Mouse (Mus musculus) embryo, embryonic 10.5 days (tissue): ENCODE measurements around the gene Hmgcs1.
"Not testable (repeated sequence)": the region's sequence is repeated elsewhere in the genome, so short reads cannot be mapped to it uniquely, and the experiment has no call there.

ENCODE experiments used
- DNase-seq: peaks from one replicate; pipeline ENCODE4 v3.0.0-alpha.2; 2015; ENCODE audit warnings: low spot score

Hmgcs1 gene

GRCm38 (mm10) chr13:119706278-119706880 is 16.2 kb downstream of the Hmgcs1 start:
- not testable (repeated sequence) for DNase-seq

GRCm38 (mm10) chr13:119706953-119707352 is 16.8 kb downstream of the Hmgcs1 start:
- no peak for DNase-seq

- DNase-seq = no peak
Observed at GRCm38 (mm10) chr13:119707906-119708305, 17.7 kb downstream of the Hmgcs1 start.

- DNase-seq = no peak
Observed at GRCm38 (mm10) chr13:119708941-119709340, 18.8 kb downstream of the Hmgcs1 start.

- no peak for DNase-seq
Observed at GRCm38 (mm10) chr13:119709388-119710267, 19.4 kb downstream of the Hmgcs1 start.

GRCm38 (mm10) chr13:119710268-119710610 is 20.1 kb downstream of the Hmgcs1 start:
- DNase-seq = no peak

GRCm38 (mm10) chr13:119712463-119712862 is 22.3 kb downstream of the Hmgcs1 start:
- no peak for DNase-seq

GRCm38 (mm10) chr13:119713107-119713787 is 23.1 kb downstream of the Hmgcs1 start:
- no peak for DNase-seq

GRCm38 (mm10) chr13:119713821-119714220 is 23.6 kb downstream of the Hmgcs1 start:
- DNase-seq = no peak

GRCm38 (mm10) chr13:119716105-119716504 is 25.9 kb downstream of the Hmgcs1 start:
- no peak for DNase-seq

GRCm38 (mm10) chr13:119722447-119722846 is 32.3 kb downstream of the Hmgcs1 start:
- DNase-seq = no peak

GRCm38 (mm10) chr13:119723368-119723767 is 33.2 kb downstream of the Hmgcs1 start:
- DNase-seq = no peak

GRCm38 (mm10) chr13:119724541-119724940 is 34.4 kb downstream of the Hmgcs1 start:
- DNase-seq = no peak

- no peak for DNase-seq
Observed at GRCm38 (mm10) chr13:119727608-119728387, 37.6 kb downstream of the Hmgcs1 start.

- DNase-seq = no peak
Observed at GRCm38 (mm10) chr13:119729406-119729805, 39.2 kb downstream of the Hmgcs1 start.

- DNase-seq = no peak
Observed at GRCm38 (mm10) chr13:119731448-119731847, 41.3 kb downstream of the Hmgcs1 start.

- peak; percentile 60 for DNase-seq
Observed at GRCm38 (mm10) chr13:119741390-119742237, 51.4 kb downstream of the Hmgcs1 start.

GRCm38 (mm10) chr13:119742711-119743415 is 52.7 kb downstream of the Hmgcs1 start:
- no peak for DNase-seq

GRCm38 (mm10) chr13:119743470-119743869 is 53.3 kb downstream of the Hmgcs1 start:
- no peak for DNase-seq

GRCm38 (mm10) chr13:119746930-119747329 is 56.8 kb downstream of the Hmgcs1 start:
- no peak for DNase-seq
